Mouse (Mus musculus) MEL (cell line): ENCODE measurements around the gene Herc1. TPM values are rescaled to one million over a fixed set of nuclear protein-coding genes. Genes with fewer than 3 reads are reported as not detected.

ENCODE experiments used
- DNase-seq: peaks from one replicate; pipeline ENCODE4 v3.0.0; 2011; ENCODE audit warnings: low read depth, low spot score
- H3K27ac ChIP-seq: 2 replicates; pipeline ENCODE4 v1.5.1; 2012; ENCODE audit warnings: low read depth, mild to moderate bottlenecking, control low read depth, low read length, moderate library complexity; ENCODE audit not compliant: control insufficient read depth
- H3K27me3 ChIP-seq, 2 experiments: fragments of 150-350 bp in 1 of 2; sonication (generic) in 1 of 2; 2 replicates each; pipeline ENCODE4 v1.6.1; 2012; ENCODE audit warnings: low read length in 2 of 2, mild to moderate bottlenecking in 2 of 2, improper control_type of control experiment in 1 of 2, moderate library complexity in 1 of 2; ENCODE audit not compliant: insufficient read depth in 2 of 2, control insufficient read depth in 1 of 2
- H3K36me3 ChIP-seq, 2 experiments: 2 replicates each; pipeline ENCODE4 v1.6.1; 2012 to 2014; ENCODE audit warnings: low read length in 2 of 2, improper control_type of control experiment in 1 of 2, inconsistent platforms in 1 of 2, mild to moderate bottlenecking in 1 of 2; ENCODE audit not compliant: insufficient read depth in 2 of 2, control insufficient read depth in 1 of 2
- H3K4me1 ChIP-seq, 2 experiments: fragments of 150-350 bp in 1 of 2; sonication (generic) in 1 of 2; 2 replicates each; pipeline ENCODE4 v1.6.1; 2012; ENCODE audit warnings: low read length in 2 of 2, improper control_type of control experiment in 1 of 2, mild to moderate bottlenecking in 1 of 2; ENCODE audit not compliant: insufficient read depth in 2 of 2, control insufficient read depth in 1 of 2
- H3K4me3 ChIP-seq, 2 experiments: fragments of 150-350 bp in 1 of 2; sonication (generic) in 1 of 2; 2 replicates each; pipeline ENCODE4 v1.5.1; 2012; ENCODE audit warnings: low read depth in 2 of 2, low read length in 2 of 2, mild to moderate bottlenecking in 2 of 2, moderate library complexity in 2 of 2, control low read depth in 1 of 2, improper control_type of control experiment in 1 of 2; ENCODE audit not compliant: control insufficient read depth in 1 of 2, insufficient read depth in 1 of 2
- H3K79me2 ChIP-seq: 2 replicates; pipeline ENCODE4 v1.6.1; 2012; ENCODE audit warnings: mild to moderate bottlenecking, low read length, moderate library complexity; ENCODE audit not compliant: control insufficient read depth, poor library complexity, insufficient read depth
- H3K9ac ChIP-seq: 2 replicates; pipeline ENCODE4 v1.6.1; 2012; ENCODE audit warnings: low read depth, mild to moderate bottlenecking, control low read depth, low read length, moderate library complexity; ENCODE audit not compliant: control insufficient read depth, poor library complexity, severe bottlenecking
- H3K9me3 ChIP-seq: fragments of 150-350 bp; sonication (generic); replicated peaks from 2 replicates; pipeline ENCODE4 v1.6.1; 2012; ENCODE audit warnings: mild to moderate bottlenecking, low read length, improper control_type of control experiment, moderate library complexity; ENCODE audit not compliant: insufficient read depth
- E2F4 ChIP-seq: IDR thresholded peaks from 2 replicates; pipeline ENCODE4 v1.6.1; 2011; ENCODE audit warnings: low read depth, low read length, improper control_type of control experiment, borderline replicate concordance
- ELF1 ChIP-seq: IDR thresholded peaks from 2 replicates; pipeline ENCODE4 v1.6.1; 2014; ENCODE audit warnings: low read depth, mild to moderate bottlenecking, inconsistent platforms, low read length, improper control_type of control experiment, moderate library complexity
- EP300 ChIP-seq, 2 experiments: IDR thresholded peaks; 2 replicates each; pipeline ENCODE4 v1.6.1; 2011; ENCODE audit warnings: improper control_type of control experiment in 2 of 2, low read length in 2 of 2, low read depth in 1 of 2, mild to moderate bottlenecking in 1 of 2
- ETS1 ChIP-seq: IDR thresholded peaks from 2 replicates; pipeline ENCODE4 v1.6.1; 2012; ENCODE audit warnings: low read depth, mild to moderate bottlenecking, inconsistent platforms, low read length, improper control_type of control experiment, moderate library complexity
- GABPA ChIP-seq: IDR thresholded peaks from 2 replicates; pipeline ENCODE4 v1.6.1; 2012; ENCODE audit warnings: low read depth, mild to moderate bottlenecking, inconsistent platforms, low read length, improper control_type of control experiment, moderate library complexity
- GATA1 ChIP-seq: IDR thresholded peaks from 2 replicates; pipeline ENCODE4 v1.6.1; 2011; ENCODE audit warnings: low read depth, low read length, improper control_type of control experiment
- JUND ChIP-seq: IDR thresholded peaks from 2 replicates; pipeline ENCODE4 v1.6.1; 2011; ENCODE audit warnings: low read depth, mild to moderate bottlenecking, improper control_type of control experiment, low read length
- KAT2A ChIP-seq: conservative IDR thresholded peaks from 2 replicates; pipeline ENCODE4 v1.6.1; 2012; ENCODE audit warnings: low read depth, low read length, improper control_type of control experiment, inconsistent platforms
- MAFK ChIP-seq: IDR thresholded peaks from 2 replicates; pipeline ENCODE4 v1.6.1; 2011; ENCODE audit warnings: low read depth, mild to moderate bottlenecking, low read length, improper control_type of control experiment, borderline replicate concordance
- MEF2A ChIP-seq: IDR thresholded peaks from 2 replicates; pipeline ENCODE4 v1.6.1; 2014; ENCODE audit warnings: low read depth, mild to moderate bottlenecking, inconsistent platforms, low read length, improper control_type of control experiment; ENCODE audit not compliant: poor library complexity, insufficient replicate concordance, severe bottlenecking; ENCODE audit errors: extremely low read depth
- MYB ChIP-seq: IDR thresholded peaks from 2 replicates; pipeline ENCODE4 v1.6.1; 2011; ENCODE audit warnings: mild to moderate bottlenecking, low read depth, low read length, improper control_type of control experiment
- NRF1 ChIP-seq: IDR thresholded peaks from 2 replicates; pipeline ENCODE4 v1.6.1; 2014; ENCODE audit warnings: low read depth, mild to moderate bottlenecking, inconsistent platforms, low read length, improper control_type of control experiment, moderate library complexity; ENCODE audit not compliant: poor library complexity, insufficient read depth, severe bottlenecking
- POLR2AphosphoS5 ChIP-seq: IDR thresholded peaks from 2 replicates; pipeline ENCODE4 v1.6.1; 2012; ENCODE audit warnings: low read depth, borderline replicate concordance, mild to moderate bottlenecking, inconsistent platforms, low read length, moderate library complexity, mixed read lengths
- RCOR1 ChIP-seq: IDR thresholded peaks from 2 replicates; pipeline ENCODE4 v1.6.1; 2012; ENCODE audit warnings: low read depth, mild to moderate bottlenecking, inconsistent platforms, low read length, improper control_type of control experiment
- SIN3A ChIP-seq: IDR thresholded peaks from 2 replicates; pipeline ENCODE4 v1.6.1; 2012; ENCODE audit warnings: low read length, improper control_type of control experiment, inconsistent platforms
- SMC3 ChIP-seq: IDR thresholded peaks from 2 replicates; pipeline ENCODE4 v1.6.1; 2011; ENCODE audit warnings: low read depth, low read length, improper control_type of control experiment
- TAL1 ChIP-seq: IDR thresholded peaks from 2 replicates; pipeline ENCODE4 v1.6.1; 2012; ENCODE audit warnings: mild to moderate bottlenecking, inconsistent platforms, low read length, moderate library complexity, mixed read lengths
- TBP ChIP-seq: IDR thresholded peaks from 2 replicates; pipeline ENCODE4 v1.8.0; 2011; ENCODE audit warnings: low read depth, low read length, improper control_type of control experiment
- USF1 ChIP-seq: IDR thresholded peaks from 2 replicates; pipeline ENCODE4 v1.6.1; 2014; ENCODE audit warnings: low read depth, mild to moderate bottlenecking, inconsistent platforms, low read length, improper control_type of control experiment, moderate library complexity
- ZMIZ1 ChIP-seq: IDR thresholded peaks from 2 replicates; pipeline ENCODE4 v1.6.1; 2012; ENCODE audit warnings: low read depth, mild to moderate bottlenecking, inconsistent platforms, low read length, improper control_type of control experiment, moderate library complexity
- polyA plus RNA-seq, 2 experiments: library from polyadenylated mRNA; stranded (reverse) in 1 of 2; unstranded in 1 of 2; fragments of >175 nt in 1 of 2; fragments of >200 nt in 1 of 2; gene quantifications; 2 replicates each; pipeline versions ENCODE4 v1.2.1 to v1.2.4; 2012; ENCODE audit warnings: low replicate concordance in 2 of 2, low read depth in 1 of 2; ENCODE audit not compliant: insufficient read length in 2 of 2, insufficient read depth in 1 of 2, missing spikeins in 1 of 2
- total RNA-seq: library from RNA; depleted of rRNA; stranded (reverse); fragments of 300-350 nt; gene quantifications from 2 replicates; pipeline ENCODE4 v1.2.3, GENCODE M21; 2012

The Herc1 gene
- total and polyA plus RNA-seq, 3 experiments: 22.7 to 28.8 (median 23.2) TPM

GRCm38 (mm10) chr9:66347405-66348035 lies 2.7 kb upstream of the Herc1 start (continued):
- TF ChIP-seq GABPA: no peak
- no peak for TF ChIP-seq USF1
- TF ChIP-seq KAT2A: no peak
- TF ChIP-seq NRF1: no peak
- no peak for TF ChIP-seq E2F4
- TF ChIP-seq TAL1: no peak
- TF ChIP-seq ELF1: peak; percentile 42; the same call in 1 of the 2 replicates
- TF ChIP-seq, all 39 proteins: peak for 16

GRCm38 (mm10) chr9:66349144-66349859 lies 948 bp upstream of the Herc1 start:
- Histone ChIP-seq H3K27ac (peak overlapping the region; percentile 98), H3K4me1 (peaks cover 26 to 35% of the 10 kb centered on the region in 2 experiments), H3K36me3 (peaks cover 0 to 35% of the 10 kb centered on the region in 2 experiments; a peak in 2 of 4 replicates), H3K9me3 (no peaks in the 10 kb centered on the region)
- TF ChIP-seq POLR2AphosphoS5: no peak
- TF ChIP-seq ETS1: no peak
- peak in 1 of 2 experiments; percentile 41; a peak in 2 of 4 replicates for TF ChIP-seq EP300 (IDR thresholded peaks at IDR 0.05; ENCODE audit: low read depth in 1 of 2, low read length in 2 of 2)
- no peak for TF ChIP-seq JUND
- no peak for TF ChIP-seq ELF1
- TF ChIP-seq SIN3A: no peak
- TF ChIP-seq MEF2A: no peak
- 0 out of 2 replicates have a peak, but pooled peaks have one; percentile 48 for TF ChIP-seq E2F4
- no peak for TF ChIP-seq MAFK
- no peak for TF ChIP-seq ZMIZ1
- TF ChIP-seq TBP: peak; percentile 85
- no peak for TF ChIP-seq SMC3
- no peak for TF ChIP-seq MYB
- peak; percentile 23; the same call in 1 of the 2 replicates for TF ChIP-seq RCOR1
- TF ChIP-seq GATA1: no peak
- TF ChIP-seq, all 39 proteins: peak for 4
- H3K79me2 ChIP-seq: peaks cover 29% of the 10 kb centered on the region
- no peaks in the 10 kb centered on the region for H3K27me3 ChIP-seq
- H3K4me3 ChIP-seq: peak overlapping the region; percentile 68 to 89
- DNase-seq: no peak
- H3K9ac ChIP-seq: peak overlapping the region; percentile 86
